Mouse (Mus musculus) layer of hippocampus, postnatal 25 days (tissue): Measurements from ENCODE around the gene Kansl1l. TPM values are rescaled to one million over a fixed set of nuclear protein-coding genes. Genes with fewer than 3 reads are reported as not detected.
A peak's percentile ranks its signal among the peaks of the same experiment; 100 is the strongest.

ENCODE experiments used
- DNase-seq, 2 experiments: peaks; one replicate each; pipeline ENCODE4 v3.0.0; 2022; ENCODE audit warnings: mixed read lengths in 2 of 2, low spot score in 1 of 2; ENCODE audit errors: extremely low spot score in 1 of 2
- total RNA-seq, 2 experiments: library from RNA; stranded (reverse); gene quantifications; 2 replicates each; pipeline ENCODE4 v1.2.3; 2021

Gene Kansl1l
- 10 to 100 TPM; 17.3 to 17.8 TPM for total RNA-seq

GRCm38 (mm10) chr1:66817453-66817839 is at the start of gene Kansl1l:
Gene Kansl1l (minus strand): TSS chr1:66817562.
- peak; percentile 91 to 92 for DNase-seq

GRCm38 (mm10) chr1:66865633-66866032 is 48.3 kb upstream of the Kansl1l start:
- DNase-seq: no peak

GRCm38 (mm10) chr1:66863741-66864495 is 46.6 kb upstream of the Kansl1l start:
- DNase-seq: no peak

GRCm38 (mm10) chr1:66862712-66863511 is 45.5 kb upstream of the Kansl1l start, which contains the start of gene Acadl:
Gene Acadl (minus strand): TSS chr1:66863277.
- DNase-seq: peak; percentile 37 to 60

GRCm38 (mm10) chr1:66861764-66862672 is 44.7 kb upstream of the Kansl1l start:
- DNase-seq: no peak

- peak in 1 of 2 experiments; percentile 15 for DNase-seq
These were observed 30.1 kb upstream of the Kansl1l start for GRCm38 (mm10) chr1:66847506-66847905.

GRCm38 (mm10) chr1:66845690-66846318 is 28.4 kb upstream of the Kansl1l start:
- no peak for DNase-seq

- DNase-seq: no peak
These were observed 24.6 kb upstream of the Kansl1l start for GRCm38 (mm10) chr1:66841938-66842337.

GRCm38 (mm10) chr1:66841510-66841909 is 24.1 kb upstream of the Kansl1l start:
- no peak for DNase-seq

- no peak for DNase-seq
These were observed 22.5 kb upstream of the Kansl1l start for GRCm38 (mm10) chr1:66839755-66840438.

- no peak for DNase-seq
These were observed 21.8 kb upstream of the Kansl1l start for GRCm38 (mm10) chr1:66839135-66839534.

GRCm38 (mm10) chr1:66838184-66839042 is 21.1 kb upstream of the Kansl1l start:
- peak; percentile 58 to 94 for DNase-seq

- no peak for DNase-seq
These were observed 19.8 kb upstream of the Kansl1l start for GRCm38 (mm10) chr1:66837207-66837606.

GRCm38 (mm10) chr1:66832636-66833165 is 15.3 kb upstream of the Kansl1l start:
- DNase-seq: no peak

GRCm38 (mm10) chr1:66831824-66832600 is 14.7 kb upstream of the Kansl1l start:
- no peak for DNase-seq

- DNase-seq: no peak
These were observed 12.2 kb upstream of the Kansl1l start for GRCm38 (mm10) chr1:66829400-66830080.

- no peak for DNase-seq
These were observed 4.6 kb upstream of the Kansl1l start for GRCm38 (mm10) chr1:66821966-66822365.
